Mouse (Mus musculus) heart, embryonic 16.5 days (tissue): ENCODE results near the gene Rbfox1. TPM values are rescaled to one million over a fixed set of nuclear protein-coding genes. Genes with fewer than 3 reads are reported as not detected.
A peak's percentile ranks its signal among the peaks of the same experiment; 100 is the strongest.

Experiments
- ATAC-seq: fragments of 200-750 bp; cut with Nextera tagmentation; replicated peaks from 2 replicates; pipeline ENCODE4 v1.8.0; 2017; ENCODE audit warnings: moderate number of reproducible peaks; ENCODE audit not compliant: insufficient read depth, low FRiP score; ENCODE audit errors: extremely low read depth
- H3K27ac ChIP-seq: fragments of 300-500 bp; sonication (generic); 2 replicates; pipeline ENCODE4 v1.5.1; 2014; ENCODE audit warnings: mild to moderate bottlenecking, low read length, control low read depth, moderate library complexity
- H3K27me3 ChIP-seq: fragments of 300-500 bp; sonication (generic); 2 replicates; pipeline ENCODE4 v1.6.1; 2014; ENCODE audit warnings: low read length, mixed read lengths; ENCODE audit not compliant: control insufficient read depth, insufficient read depth
- H3K36me3 ChIP-seq: fragments of 300-500 bp; sonication (generic); 2 replicates; pipeline ENCODE4 v1.6.1; 2014; ENCODE audit not compliant: control insufficient read depth, insufficient read depth
- H3K4me1 ChIP-seq: fragments of 300-500 bp; sonication (generic); 2 replicates; pipeline ENCODE4 v1.6.1; 2014; ENCODE audit warnings: low read length, mixed read lengths; ENCODE audit not compliant: control insufficient read depth, insufficient read depth
- H3K4me2 ChIP-seq: fragments of 300-500 bp; sonication (generic); 2 replicates; pipeline ENCODE4 v1.6.1; 2014; ENCODE audit warnings: low read depth, mild to moderate bottlenecking, control low read depth, low read length
- H3K4me3 ChIP-seq: fragments of 300-500 bp; sonication (generic); 2 replicates; pipeline ENCODE4 v1.5.1; 2014; ENCODE audit warnings: mild to moderate bottlenecking, control low read depth, low read length
- H3K9ac ChIP-seq: fragments of 300-500 bp; sonication (generic); 2 replicates; pipeline ENCODE4 v1.6.1; 2014; ENCODE audit warnings: low read length, control low read depth
- H3K9me3 ChIP-seq: fragments of 300-500 bp; sonication (generic); replicated peaks from 2 replicates; pipeline ENCODE4 v1.6.1; 2016; ENCODE audit warnings: low read length; ENCODE audit not compliant: control insufficient read depth
- whole genome bisulfite sequencing: fragments of 180-500 bp; shearing (Covaris S2); extraction: QIAGEN DNeasy Blood & Tissue Kit; methylation state at CpG from one replicate; pipeline ENCODE4 v1.1.7; 2014; 5-methylcytosine and 5-hydroxymethylcytosine counted together
- polyA plus RNA-seq: library from polyadenylated mRNA; unstranded; fragments of >200 nt; fragmentation: Nextera tagmentation; extraction: Ambion mirVana; gene quantifications from 2 replicates; pipeline ENCODE4 v1.2.1, GENCODE M21; 2015

Rbfox1 gene
- polyA plus RNA-seq, 1 experiment from 2014 or later, result 5.9 TPM

DNA sequence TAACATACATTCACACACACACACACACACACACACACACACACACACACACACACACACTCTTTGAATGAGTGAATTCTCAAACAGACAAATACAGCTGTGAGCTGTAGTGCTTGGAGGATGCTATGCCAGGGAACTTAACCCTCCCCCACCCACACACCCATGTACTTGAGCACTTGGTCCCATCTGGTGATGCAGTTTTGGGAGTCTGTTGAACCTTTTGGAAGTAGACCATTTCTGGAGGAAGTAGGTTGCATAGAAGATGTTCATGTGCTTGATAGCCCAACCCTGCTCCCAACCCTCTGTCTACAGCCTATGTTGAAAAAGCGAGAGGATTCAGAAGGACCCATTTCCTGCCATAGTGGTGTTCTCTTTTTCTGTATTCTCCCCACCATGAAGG, 1378.1 kb downstream of the Rbfox1 start:
- H3K4me1 ChIP-seq, result no peaks in the 10 kb centered on the region
- no peaks in the 10 kb centered on the region for H3K9me3 ChIP-seq
- H3K36me3 ChIP-seq, result no peaks in the 10 kb centered on the region
- no peak overlapping the region for H3K27ac ChIP-seq
- no peak for ATAC-seq
- H3K4me3 ChIP-seq, result no peak overlapping the region
- 93% methylated on average over 1 of the region's 1 CpGs for WGBS
- no peaks in the 10 kb centered on the region for H3K27me3 ChIP-seq
- H3K4me2 ChIP-seq, result no peak overlapping the region
- H3K9ac ChIP-seq, result no peak overlapping the region

DNA sequence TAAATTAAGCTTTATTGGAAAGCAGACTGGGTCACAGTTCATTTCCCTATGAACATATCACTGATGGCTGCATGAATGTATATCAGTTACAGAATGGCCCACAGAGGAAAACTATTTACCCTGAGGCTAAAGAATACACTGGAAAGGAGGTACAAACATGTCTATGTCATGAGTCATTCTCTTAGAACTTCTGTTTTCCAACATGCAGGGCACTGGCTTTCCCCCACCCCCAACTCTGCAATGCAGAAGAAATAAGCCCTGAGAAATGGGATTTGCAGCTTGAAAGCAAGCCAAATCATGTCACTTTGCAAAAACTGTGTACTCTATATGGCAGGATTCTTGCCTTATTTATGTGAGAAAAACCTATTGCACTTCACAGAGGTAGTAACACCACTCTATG, 1380.6 kb downstream of the Rbfox1 start:
- Histone ChIP-seq H3K9ac (no peak overlapping the region), H3K27me3 (no peaks in the 10 kb centered on the region), H3K4me2 (no peak overlapping the region), H3K4me1 (no peaks in the 10 kb centered on the region), H3K36me3 (no peaks in the 10 kb centered on the region), H3K4me3 (no peak overlapping the region), H3K9me3 (no peaks in the 10 kb centered on the region), H3K27ac (no peak overlapping the region)
- ATAC-seq, result no peak

DNA sequence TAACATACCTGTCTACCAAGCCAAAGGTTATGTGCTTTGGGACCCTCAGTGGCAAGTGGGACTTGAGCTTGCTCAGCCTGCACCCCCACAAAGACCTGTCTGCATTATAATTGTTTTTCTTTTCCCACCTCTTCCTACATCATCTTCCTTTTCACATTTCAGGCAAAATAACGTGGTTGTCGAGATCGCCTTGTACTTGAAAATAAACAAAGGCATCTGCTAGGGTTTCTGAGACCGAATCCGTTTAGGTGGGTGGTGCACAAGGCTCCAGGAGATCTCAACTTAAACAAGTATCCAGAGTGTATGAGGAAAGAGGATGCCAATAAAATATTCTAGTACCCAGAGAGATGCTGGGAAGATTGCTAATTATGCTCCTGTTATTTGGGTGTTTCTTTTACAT, 1390.3 kb downstream of the Rbfox1 start:
- no peak overlapping the region for H3K4me3 ChIP-seq
- H3K27me3 ChIP-seq, result no peaks in the 10 kb centered on the region
- no peak overlapping the region for H3K9ac ChIP-seq
- ATAC-seq, result no peak
- H3K4me2 ChIP-seq, result no peak overlapping the region
- H3K9me3 ChIP-seq, result no peaks in the 10 kb centered on the region
- 92% methylated on average over 5 of the region's 5 CpGs for WGBS
- no peaks in the 10 kb centered on the region for H3K36me3 ChIP-seq
- H3K4me1 ChIP-seq, result peaks cover 4% of the 10 kb centered on the region; the same call in 1 of the 2 replicates
- no peak overlapping the region for H3K27ac ChIP-seq

DNA sequence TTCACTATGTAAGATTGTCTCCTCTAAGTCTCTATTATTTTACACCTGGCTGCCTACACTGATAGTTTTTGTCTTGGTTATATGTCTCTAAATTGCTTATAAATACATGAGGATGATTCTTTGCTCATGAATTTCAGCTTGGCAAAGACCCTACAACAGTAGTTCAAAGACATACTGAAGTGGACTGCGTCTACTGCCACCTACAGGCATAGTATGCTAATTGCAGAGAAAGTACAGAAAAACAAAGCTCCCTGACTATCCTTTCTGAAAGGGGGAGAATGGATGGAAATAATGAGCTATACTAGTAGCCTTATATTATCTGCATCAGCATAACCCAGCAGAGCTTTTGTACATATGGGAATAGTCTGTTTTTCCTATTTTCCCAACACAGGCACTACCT, 1390.7 kb downstream of the Rbfox1 start:
- Histone ChIP-seq H3K9ac (no peak overlapping the region), H3K4me3 (no peak overlapping the region), H3K4me1 (peaks cover 4% of the 10 kb centered on the region; the same call in 1 of the 2 replicates), H3K27me3 (no peaks in the 10 kb centered on the region), H3K36me3 (no peaks in the 10 kb centered on the region), H3K9me3 (no peaks in the 10 kb centered on the region), H3K4me2 (no peak overlapping the region), H3K27ac (no peak overlapping the region)
- ATAC-seq, result no peak
- 33% methylated on average over 1 of the region's 1 CpGs for WGBS

DNA sequence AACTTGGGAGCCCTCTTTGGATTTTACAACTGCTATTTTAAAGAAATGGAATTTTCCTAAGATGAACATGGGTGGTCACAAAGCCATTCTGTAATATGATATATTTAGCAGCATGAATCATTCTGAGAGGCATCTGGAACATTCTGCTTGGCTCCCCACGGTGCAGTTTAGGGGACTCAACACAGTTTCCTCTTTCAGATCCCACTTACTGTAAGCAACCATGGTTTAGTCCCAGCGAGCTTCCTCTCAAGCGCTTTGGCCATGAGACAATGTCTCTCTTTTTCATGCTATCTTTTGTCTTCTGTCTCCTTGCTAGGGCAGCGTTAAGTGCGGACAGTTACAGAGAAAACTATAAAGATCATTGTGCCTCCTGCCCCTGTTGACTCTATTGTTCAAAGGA, 1394.4 kb downstream of the Rbfox1 start:
- no peak; the same call in 1 of the 2 replicates for ATAC-seq
- 0 out of 2 replicates have a peak overlapping the region, but pooled peaks have one; percentile 44 for H3K27ac ChIP-seq
- WGBS, result 38% methylated on average over 5 of the region's 5 CpGs

DNA sequence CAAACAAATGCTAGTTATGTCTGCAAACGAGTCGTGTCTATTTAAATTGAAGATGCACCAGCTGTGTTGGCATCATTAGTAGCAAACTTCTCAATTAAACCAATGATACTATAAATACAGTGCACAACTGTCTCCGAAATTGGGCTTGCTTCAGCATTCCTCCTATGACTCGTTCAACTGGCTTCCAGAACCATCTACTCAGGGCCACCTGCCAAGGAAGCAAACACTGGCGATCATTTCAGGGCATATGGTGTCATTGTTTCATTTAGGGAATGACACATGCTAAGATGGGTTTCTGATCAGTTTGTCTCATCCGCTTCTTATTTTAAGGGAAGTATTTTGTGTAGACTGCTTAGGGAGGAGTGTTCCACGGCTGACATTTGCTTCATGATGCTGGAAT, 1397.1 kb downstream of the Rbfox1 start:
- ATAC-seq, result no peak

More for the DNA sequence above, 1394.4 kb downstream of the Rbfox1 start:
- no peak overlapping the region for H3K4me3 ChIP-seq
- no peak overlapping the region for H3K9ac ChIP-seq
- H3K27me3 ChIP-seq, result no peaks in the 10 kb centered on the region
- H3K9me3 ChIP-seq, result no peaks in the 10 kb centered on the region
- no peak overlapping the region for H3K4me2 ChIP-seq
- H3K36me3 ChIP-seq, result no peaks in the 10 kb centered on the region
- peaks cover 4% of the 10 kb centered on the region; the same call in 1 of the 2 replicates for H3K4me1 ChIP-seq

DNA sequence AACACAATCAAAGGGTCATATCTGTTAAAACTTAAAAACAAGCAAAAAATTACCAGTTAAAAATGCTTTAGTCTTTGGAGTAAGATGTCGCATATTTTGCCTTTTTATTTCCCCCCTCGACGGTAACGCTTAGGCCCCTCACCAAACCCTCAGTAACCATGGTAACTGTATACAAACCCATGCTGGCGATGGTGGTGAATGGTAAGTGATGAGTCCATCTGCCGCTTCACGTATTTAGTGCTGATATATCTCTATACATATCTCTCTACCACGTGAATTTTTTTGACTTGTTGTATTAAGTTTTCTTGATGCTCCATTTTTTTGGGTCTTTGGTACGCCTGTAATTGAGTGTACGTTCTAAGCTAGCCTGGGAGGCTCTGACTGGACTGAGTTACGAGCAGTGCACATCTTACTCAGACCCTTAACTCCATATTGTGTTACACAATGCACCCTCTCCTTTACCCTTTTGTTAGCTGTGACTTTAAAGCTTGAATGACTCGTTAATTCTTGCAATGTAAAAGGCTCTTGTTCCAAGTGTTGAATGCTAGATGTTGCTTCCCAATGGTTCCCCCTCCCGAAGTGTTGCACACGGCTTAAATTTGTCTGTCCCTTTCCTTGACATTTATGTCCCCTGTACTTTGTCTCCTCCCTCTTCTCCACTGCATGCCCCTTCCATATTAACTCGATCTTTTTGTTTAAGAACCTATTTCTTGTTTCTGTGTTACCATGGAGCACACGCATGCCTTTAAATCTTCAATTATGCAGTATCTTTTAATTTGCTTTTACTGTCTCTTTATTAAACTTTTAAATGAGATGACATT, 1408.0 kb downstream of the Rbfox1 start:
- no peak for ATAC-seq
- Histone ChIP-seq H3K4me1 (no peaks in the 10 kb centered on the region), H3K27me3 (no peaks in the 10 kb centered on the region), H3K4me2 (no peak overlapping the region), H3K9me3 (no peaks in the 10 kb centered on the region), H3K36me3 (no peaks in the 10 kb centered on the region), H3K27ac (no peak overlapping the region), H3K9ac (no peak overlapping the region), H3K4me3 (no peak overlapping the region)
- WGBS, result 84% methylated on average over 16 of the region's 16 CpGs

More for the DNA sequence above, 1397.1 kb downstream of the Rbfox1 start:
- WGBS, result 82% methylated on average over 7 of the region's 7 CpGs
- Histone ChIP-seq H3K27me3 (no peaks in the 10 kb centered on the region), H3K9ac (no peak overlapping the region), H3K4me3 (no peak overlapping the region), H3K4me2 (no peak overlapping the region), H3K4me1 (peaks cover 4% of the 10 kb centered on the region; the same call in 1 of the 2 replicates), H3K9me3 (no peaks in the 10 kb centered on the region), H3K36me3 (no peaks in the 10 kb centered on the region), H3K27ac (no peak overlapping the region)

DNA sequence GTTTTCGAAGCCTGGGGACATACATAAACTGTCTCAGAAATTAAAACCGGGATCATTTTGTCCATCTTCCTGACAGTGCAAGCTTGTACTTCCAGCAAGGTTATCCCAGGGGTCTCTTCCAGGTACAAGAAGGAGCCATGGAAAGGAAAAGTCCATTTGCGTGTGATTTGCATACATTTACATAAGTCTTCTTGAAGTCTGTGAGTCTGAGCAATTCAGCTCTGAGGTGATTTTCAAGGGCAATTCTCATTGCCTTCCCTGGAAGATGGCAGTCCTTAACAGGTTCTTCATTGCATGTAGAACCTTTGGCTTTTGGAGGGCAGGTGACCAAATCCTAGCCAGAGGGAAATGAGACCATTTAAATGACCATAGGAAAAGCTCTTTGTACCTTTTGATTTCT, 1417.3 kb downstream of the Rbfox1 start:
- Histone ChIP-seq H3K4me2 (no peak overlapping the region), H3K27ac (no peak overlapping the region), H3K9ac (no peak overlapping the region), H3K36me3 (no peaks in the 10 kb centered on the region), H3K4me3 (no peak overlapping the region), H3K4me1 (no peaks in the 10 kb centered on the region), H3K27me3 (no peaks in the 10 kb centered on the region), H3K9me3 (no peaks in the 10 kb centered on the region)
- WGBS, result 64% methylated on average over 3 of the region's 3 CpGs
- no peak for ATAC-seq

DNA sequence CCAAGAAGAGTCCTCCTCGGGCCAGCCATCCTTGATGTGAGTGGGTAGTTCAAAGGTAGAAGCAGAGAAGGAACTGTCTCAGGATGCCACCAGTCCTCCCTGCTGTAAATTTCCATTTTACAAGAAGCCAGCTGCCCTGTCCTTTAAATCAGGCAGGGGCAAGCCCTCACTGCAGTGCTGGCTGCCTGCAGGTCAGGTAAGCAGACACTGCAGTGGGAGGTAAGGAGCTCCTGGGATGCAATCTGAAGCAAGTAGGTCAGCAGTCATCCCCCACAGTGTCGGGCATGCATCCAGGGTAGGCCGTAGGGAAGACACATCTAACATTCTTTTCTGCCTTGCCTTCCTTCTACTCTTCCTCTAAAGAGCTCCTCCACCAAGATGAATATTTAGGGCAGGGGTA, 1444.0 kb downstream of the Rbfox1 start:
- H3K36me3 ChIP-seq, result no peaks in the 10 kb centered on the region
- H3K4me1 ChIP-seq, result no peaks in the 10 kb centered on the region
- H3K9me3 ChIP-seq, result no peaks in the 10 kb centered on the region
- no peak for ATAC-seq
- no peak overlapping the region for H3K9ac ChIP-seq
- H3K4me3 ChIP-seq, result no peak overlapping the region
- no peak overlapping the region for H3K27ac ChIP-seq
- H3K27me3 ChIP-seq, result no peaks in the 10 kb centered on the region
- H3K4me2 ChIP-seq, result no peak overlapping the region
- WGBS, result 65% methylated on average over 3 of the region's 3 CpGs
